Mouse (Mus musculus) MEL (cell line): ENCODE results near the gene Sars. TPM values are rescaled to one million over a fixed set of nuclear protein-coding genes. Genes with fewer than 3 reads are reported as not detected.
A peak's percentile ranks its signal among the peaks of the same experiment; 100 is the strongest.

Experiments used
- DNase-seq: peaks from one replicate; pipeline ENCODE4 v3.0.0; 2011; ENCODE audit warnings: low read depth, low spot score
- H3K27ac ChIP-seq: 2 replicates; pipeline ENCODE4 v1.5.1; 2012; ENCODE audit warnings: low read depth, mild to moderate bottlenecking, control low read depth, low read length, moderate library complexity; ENCODE audit not compliant: control insufficient read depth
- H3K27me3 ChIP-seq, 2 experiments: fragments of 150-350 bp in 1 of 2; sonication (generic) in 1 of 2; 2 replicates each; pipeline ENCODE4 v1.6.1; 2012; ENCODE audit warnings: low read length in 2 of 2, mild to moderate bottlenecking in 2 of 2, improper control_type of control experiment in 1 of 2, moderate library complexity in 1 of 2; ENCODE audit not compliant: insufficient read depth in 2 of 2, control insufficient read depth in 1 of 2
- H3K36me3 ChIP-seq, 2 experiments: 2 replicates each; pipeline ENCODE4 v1.6.1; 2012 to 2014; ENCODE audit warnings: low read length in 2 of 2, improper control_type of control experiment in 1 of 2, inconsistent platforms in 1 of 2, mild to moderate bottlenecking in 1 of 2; ENCODE audit not compliant: insufficient read depth in 2 of 2, control insufficient read depth in 1 of 2
- H3K4me1 ChIP-seq, 2 experiments: fragments of 150-350 bp in 1 of 2; sonication (generic) in 1 of 2; 2 replicates each; pipeline ENCODE4 v1.6.1; 2012; ENCODE audit warnings: low read length in 2 of 2, improper control_type of control experiment in 1 of 2, mild to moderate bottlenecking in 1 of 2; ENCODE audit not compliant: insufficient read depth in 2 of 2, control insufficient read depth in 1 of 2
- H3K4me3 ChIP-seq, 2 experiments: fragments of 150-350 bp in 1 of 2; sonication (generic) in 1 of 2; 2 replicates each; pipeline ENCODE4 v1.5.1; 2012; ENCODE audit warnings: low read depth in 2 of 2, low read length in 2 of 2, mild to moderate bottlenecking in 2 of 2, moderate library complexity in 2 of 2, control low read depth in 1 of 2, improper control_type of control experiment in 1 of 2; ENCODE audit not compliant: control insufficient read depth in 1 of 2, insufficient read depth in 1 of 2
- H3K79me2 ChIP-seq: 2 replicates; pipeline ENCODE4 v1.6.1; 2012; ENCODE audit warnings: mild to moderate bottlenecking, low read length, moderate library complexity; ENCODE audit not compliant: control insufficient read depth, poor library complexity, insufficient read depth
- H3K9ac ChIP-seq: 2 replicates; pipeline ENCODE4 v1.6.1; 2012; ENCODE audit warnings: low read depth, mild to moderate bottlenecking, control low read depth, low read length, moderate library complexity; ENCODE audit not compliant: control insufficient read depth, poor library complexity, severe bottlenecking
- H3K9me3 ChIP-seq: fragments of 150-350 bp; sonication (generic); replicated peaks from 2 replicates; pipeline ENCODE4 v1.6.1; 2012; ENCODE audit warnings: mild to moderate bottlenecking, low read length, improper control_type of control experiment, moderate library complexity; ENCODE audit not compliant: insufficient read depth
- BHLHE40 ChIP-seq: IDR thresholded peaks from 2 replicates; pipeline ENCODE4 v1.6.1; 2012; ENCODE audit warnings: low read depth, mild to moderate bottlenecking, inconsistent platforms, low read length, improper control_type of control experiment, borderline replicate concordance
- CHD1 ChIP-seq: IDR thresholded peaks from 2 replicates; pipeline ENCODE4 v1.6.1; 2012; ENCODE audit warnings: low read depth, mild to moderate bottlenecking, inconsistent platforms, low read length, improper control_type of control experiment
- CHD2 ChIP-seq: IDR thresholded peaks from 2 replicates; pipeline ENCODE4 v1.6.1; 2011; ENCODE audit warnings: low read length, improper control_type of control experiment
- CTCF ChIP-seq, 3 experiments: IDR thresholded peaks in 2 of 3; conservative IDR thresholded peaks in 1 of 3; 2 replicates each; pipeline ENCODE4 v1.5.1; 2011 to 2012; ENCODE audit warnings: low read length in 3 of 3, low read depth in 2 of 3, mild to moderate bottlenecking in 2 of 3, improper control_type of control experiment in 1 of 3, inconsistent platforms in 1 of 3, mixed read lengths in 1 of 3, moderate library complexity in 1 of 3; ENCODE audit not compliant: control insufficient read depth in 1 of 3, insufficient read depth in 1 of 3, poor library complexity in 1 of 3, severe bottlenecking in 1 of 3
- E2F4 ChIP-seq: IDR thresholded peaks from 2 replicates; pipeline ENCODE4 v1.6.1; 2011; ENCODE audit warnings: low read depth, low read length, improper control_type of control experiment, borderline replicate concordance
- ELF1 ChIP-seq: IDR thresholded peaks from 2 replicates; pipeline ENCODE4 v1.6.1; 2014; ENCODE audit warnings: low read depth, mild to moderate bottlenecking, inconsistent platforms, low read length, improper control_type of control experiment, moderate library complexity
- EP300 ChIP-seq, 2 experiments: IDR thresholded peaks; 2 replicates each; pipeline ENCODE4 v1.6.1; 2011; ENCODE audit warnings: improper control_type of control experiment in 2 of 2, low read length in 2 of 2, low read depth in 1 of 2, mild to moderate bottlenecking in 1 of 2
- ETS1 ChIP-seq: IDR thresholded peaks from 2 replicates; pipeline ENCODE4 v1.6.1; 2012; ENCODE audit warnings: low read depth, mild to moderate bottlenecking, inconsistent platforms, low read length, improper control_type of control experiment, moderate library complexity
- GABPA ChIP-seq: IDR thresholded peaks from 2 replicates; pipeline ENCODE4 v1.6.1; 2012; ENCODE audit warnings: low read depth, mild to moderate bottlenecking, inconsistent platforms, low read length, improper control_type of control experiment, moderate library complexity
- GATA1 ChIP-seq: IDR thresholded peaks from 2 replicates; pipeline ENCODE4 v1.6.1; 2011; ENCODE audit warnings: low read depth, low read length, improper control_type of control experiment
- JUND ChIP-seq: IDR thresholded peaks from 2 replicates; pipeline ENCODE4 v1.6.1; 2011; ENCODE audit warnings: low read depth, mild to moderate bottlenecking, improper control_type of control experiment, low read length
- KAT2A ChIP-seq: conservative IDR thresholded peaks from 2 replicates; pipeline ENCODE4 v1.6.1; 2012; ENCODE audit warnings: low read depth, low read length, improper control_type of control experiment, inconsistent platforms
- MAZ ChIP-seq: IDR thresholded peaks from 2 replicates; pipeline ENCODE4 v1.6.1; 2012; ENCODE audit warnings: low read depth, mild to moderate bottlenecking, inconsistent platforms, low read length, improper control_type of control experiment
- MYB ChIP-seq: IDR thresholded peaks from 2 replicates; pipeline ENCODE4 v1.6.1; 2011; ENCODE audit warnings: mild to moderate bottlenecking, low read depth, low read length, improper control_type of control experiment
- MYC ChIP-seq: IDR thresholded peaks from 2 replicates; pipeline ENCODE4 v1.6.1; 2011; ENCODE audit warnings: low read depth, mild to moderate bottlenecking, low read length, improper control_type of control experiment, moderate library complexity
- NELFE ChIP-seq: IDR thresholded peaks from 2 replicates; pipeline ENCODE4 v1.6.1; 2011; ENCODE audit warnings: low read depth, low read length, improper control_type of control experiment
- NRF1 ChIP-seq: IDR thresholded peaks from 2 replicates; pipeline ENCODE4 v1.6.1; 2014; ENCODE audit warnings: low read depth, mild to moderate bottlenecking, inconsistent platforms, low read length, improper control_type of control experiment, moderate library complexity; ENCODE audit not compliant: poor library complexity, insufficient read depth, severe bottlenecking
- POLR2AphosphoS2 ChIP-seq: IDR thresholded peaks from 2 replicates; pipeline ENCODE4 v1.6.1; 2011; ENCODE audit warnings: low read length, improper control_type of control experiment
- POLR2AphosphoS5 ChIP-seq: IDR thresholded peaks from 2 replicates; pipeline ENCODE4 v1.6.1; 2012; ENCODE audit warnings: low read depth, borderline replicate concordance, mild to moderate bottlenecking, inconsistent platforms, low read length, moderate library complexity, mixed read lengths
- SIN3A ChIP-seq: IDR thresholded peaks from 2 replicates; pipeline ENCODE4 v1.6.1; 2012; ENCODE audit warnings: low read length, improper control_type of control experiment, inconsistent platforms
- SMC3 ChIP-seq: IDR thresholded peaks from 2 replicates; pipeline ENCODE4 v1.6.1; 2011; ENCODE audit warnings: low read depth, low read length, improper control_type of control experiment
- TAL1 ChIP-seq: IDR thresholded peaks from 2 replicates; pipeline ENCODE4 v1.6.1; 2012; ENCODE audit warnings: mild to moderate bottlenecking, inconsistent platforms, low read length, moderate library complexity, mixed read lengths
- TBP ChIP-seq: IDR thresholded peaks from 2 replicates; pipeline ENCODE4 v1.8.0; 2011; ENCODE audit warnings: low read depth, low read length, improper control_type of control experiment
- USF2 ChIP-seq, 2 experiments: IDR thresholded peaks; 2 replicates each; pipeline ENCODE4 v1.6.1; 2011 to 2012; ENCODE audit warnings: improper control_type of control experiment in 2 of 2, low read length in 2 of 2, borderline replicate concordance in 1 of 2, inconsistent platforms in 1 of 2, low read depth in 1 of 2, mild to moderate bottlenecking in 1 of 2; ENCODE audit not compliant: insufficient read depth in 1 of 2
- ZC3H11A ChIP-seq: IDR thresholded peaks from 2 replicates; pipeline ENCODE4 v1.6.1; 2012; ENCODE audit warnings: low read depth, mild to moderate bottlenecking, inconsistent platforms, low read length, improper control_type of control experiment
- ZKSCAN1 ChIP-seq: IDR thresholded peaks from 2 replicates; pipeline ENCODE4 v1.6.1; 2012; ENCODE audit warnings: low read depth, mild to moderate bottlenecking, inconsistent platforms, low read length, improper control_type of control experiment, moderate library complexity
- ZMIZ1 ChIP-seq: IDR thresholded peaks from 2 replicates; pipeline ENCODE4 v1.6.1; 2012; ENCODE audit warnings: low read depth, mild to moderate bottlenecking, inconsistent platforms, low read length, improper control_type of control experiment, moderate library complexity
- ZNF384 ChIP-seq: IDR thresholded peaks from 2 replicates; pipeline ENCODE4 v1.6.1; 2012; ENCODE audit warnings: low read depth, mild to moderate bottlenecking, inconsistent platforms, low read length, improper control_type of control experiment
- polyA plus RNA-seq, 2 experiments: library from polyadenylated mRNA; stranded (reverse) in 1 of 2; unstranded in 1 of 2; fragments of >175 nt in 1 of 2; fragments of >200 nt in 1 of 2; gene quantifications; 2 replicates each; pipeline versions ENCODE4 v1.2.1 to v1.2.4; 2012; ENCODE audit warnings: low replicate concordance in 2 of 2, low read depth in 1 of 2; ENCODE audit not compliant: insufficient read length in 2 of 2, insufficient read depth in 1 of 2, missing spikeins in 1 of 2
- total RNA-seq: library from RNA; depleted of rRNA; stranded (reverse); fragments of 300-350 nt; gene quantifications from 2 replicates; pipeline ENCODE4 v1.2.3, GENCODE M21; 2012

The Sars gene
- total and polyA plus RNA-seq, 3 experiments, result 202 to 337 TPM; not detected in 1

DNA sequence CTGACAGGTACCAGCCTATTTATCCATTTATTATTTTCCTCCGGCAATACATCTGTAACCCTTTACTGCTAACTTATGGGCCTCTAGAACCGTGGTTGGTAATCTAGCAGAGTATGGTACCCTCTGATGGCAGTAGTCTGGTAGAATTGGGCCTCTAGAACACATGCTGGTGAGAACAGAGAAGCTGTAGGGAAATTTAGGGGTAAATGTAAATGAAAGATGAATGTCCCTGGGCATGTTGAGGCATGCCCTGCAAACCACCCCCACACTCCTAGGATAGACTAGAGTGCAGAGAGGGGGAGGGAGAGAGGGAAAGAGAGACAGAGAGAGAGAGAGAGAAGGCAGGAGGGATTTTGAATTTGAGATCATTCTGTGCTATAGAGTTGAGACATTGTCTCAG lies 60.6 kb downstream of the Sars start:
- no peaks in the 10 kb centered on the region for H3K9me3 ChIP-seq
- no peaks in the 10 kb centered on the region for H3K27me3 ChIP-seq
- peaks cover 1 to 34% of the 10 kb centered on the region in 2 experiments for H3K4me1 ChIP-seq
- peaks cover 0 to 17% of the 10 kb centered on the region in 2 experiments; a peak in 2 of 4 replicates for H3K36me3 ChIP-seq
- no peak overlapping the region for H3K27ac ChIP-seq
- H3K79me2 ChIP-seq, result peaks cover 4% of the 10 kb centered on the region; the same call in 1 of the 2 replicates
- H3K4me3 ChIP-seq, result peak overlapping the region; percentile 91 to 94
- peak overlapping the region; percentile 75 for H3K9ac ChIP-seq
- TF ChIP-seq ZKSCAN1 (no peak), ELF1 (no peak), GATA1 (no peak), KAT2A (no peak), GABPA (no peak), BHLHE40 (no peak), NRF1 (no peak)
- DNase-seq, result no peak

DNA sequence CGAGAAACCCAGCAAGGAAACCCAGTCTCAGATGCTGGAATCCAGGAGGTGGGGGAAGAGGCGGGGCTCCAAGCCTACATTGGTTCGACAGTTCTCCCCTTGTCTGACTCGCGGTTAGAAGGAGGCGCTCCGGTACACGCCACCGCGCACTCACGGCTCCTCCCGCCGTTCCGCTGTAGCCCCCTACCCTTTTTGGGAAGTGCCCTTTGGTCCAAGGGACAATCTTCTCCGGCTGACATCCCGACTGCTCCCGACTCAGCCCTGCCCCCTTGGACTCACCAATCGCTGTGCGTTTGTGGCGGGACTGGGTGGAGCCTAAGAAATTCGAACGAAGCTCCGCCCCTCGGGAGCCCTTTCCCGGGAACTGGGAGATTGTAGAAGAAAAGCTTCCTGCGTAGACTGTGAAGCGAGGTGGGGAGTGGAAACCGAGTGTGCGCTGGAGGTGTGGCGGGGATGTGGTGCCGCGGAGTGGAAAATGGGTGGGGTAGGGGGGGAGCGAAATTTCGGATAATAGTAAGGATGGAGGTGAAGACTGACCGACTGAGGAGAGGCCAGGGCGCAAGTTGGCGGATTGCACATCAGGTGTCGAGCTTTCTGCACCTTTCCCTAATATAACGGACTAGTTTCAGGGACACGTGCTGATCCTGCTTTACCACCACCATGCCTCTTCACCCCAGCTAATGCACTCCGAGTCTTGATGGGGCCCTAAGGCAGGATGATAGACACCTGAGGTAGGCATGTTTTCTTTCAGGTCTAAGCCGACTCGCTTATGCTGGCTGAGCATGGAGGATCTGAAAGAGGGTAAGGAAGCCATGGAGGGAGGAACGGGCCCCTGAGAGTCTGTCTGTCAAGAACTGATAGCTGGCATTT lies 61.3 kb downstream of the Sars start, which contains the start of gene Psrc1:
Gene Psrc1, plus strand, starts transcription at position 355 of the 870 bp plus-strand sequence.
- Histone ChIP-seq H3K4me1 (peaks cover 6 to 41% of the 10 kb centered on the region in 2 experiments), H3K27ac (peak within 1 kb of the TSS; percentile 78), H3K36me3 (peaks cover 0 to 24% of the 10 kb centered on the region in 2 experiments; a peak in 2 of 4 replicates), H3K4me3 (peak within 1 kb of the TSS; percentile 91 to 94), H3K9me3 (no peaks in the 10 kb centered on the region), H3K79me2 (peaks cover 4% of the 10 kb centered on the region; the same call in 1 of the 2 replicates), H3K27me3 (no peaks in the 10 kb centered on the region), H3K9ac (peak within 1 kb of the TSS; percentile 76)
- peak; percentile 88 for DNase-seq
- TF ChIP-seq USF2 (IDR thresholded peaks at IDR 0.05; ENCODE audit: borderline replicate concordance in 1 of 2, insufficient read depth in 1 of 2, low read depth in 1 of 2, low read length in 2 of 2) (no peak), ZC3H11A (no peak), CHD2 (no peak), E2F4 (0 out of 2 replicates have a peak, but pooled peaks have one; percentile 37), TAL1 (no peak), BHLHE40 (no peak), SIN3A (peak; percentile 65; the same call in 1 of the 2 replicates), ZKSCAN1 (no peak), MYB (no peak), TBP (peak; percentile 30; the same call in 1 of the 2 replicates), POLR2AphosphoS5 (no peak), ETS1 (no peak), ZNF384 (no peak), MAZ (peak; percentile 38; the same call in 1 of the 2 replicates), CHD1 (no peak), ELF1 (no peak), MYC (0 out of 2 replicates have a peak, but pooled peaks have one; percentile 60), NELFE (peak; percentile 37), KAT2A (no peak; the same call in 1 of the 2 replicates), JUND (no peak), ZMIZ1 (no peak), GABPA (no peak), EP300 (IDR thresholded peaks at IDR 0.05; ENCODE audit: low read depth in 1 of 2, low read length in 2 of 2) (no peak), CTCF (IDR thresholded peaks at IDR 0.05 in 2 of 3, conservative IDR thresholded peaks at IDR 0.05 in 1 of 3; ENCODE audit: control insufficient read depth in 1 of 3, insufficient read depth in 1 of 3, low read depth in 2 of 3, low read length in 3 of 3, poor library complexity in 1 of 3, severe bottlenecking in 1 of 3) (no peak), POLR2AphosphoS2 (no peak), SMC3 (no peak)
